Mouse (Mus musculus): ENCODE results near the gene Mipol1. TPM values are rescaled to one million over a fixed set of nuclear protein-coding genes. Genes with fewer than 3 reads are reported as not detected.

Gene Mipol1
- polyA plus RNA-seq, 1 experiment, result not detected

DNA sequence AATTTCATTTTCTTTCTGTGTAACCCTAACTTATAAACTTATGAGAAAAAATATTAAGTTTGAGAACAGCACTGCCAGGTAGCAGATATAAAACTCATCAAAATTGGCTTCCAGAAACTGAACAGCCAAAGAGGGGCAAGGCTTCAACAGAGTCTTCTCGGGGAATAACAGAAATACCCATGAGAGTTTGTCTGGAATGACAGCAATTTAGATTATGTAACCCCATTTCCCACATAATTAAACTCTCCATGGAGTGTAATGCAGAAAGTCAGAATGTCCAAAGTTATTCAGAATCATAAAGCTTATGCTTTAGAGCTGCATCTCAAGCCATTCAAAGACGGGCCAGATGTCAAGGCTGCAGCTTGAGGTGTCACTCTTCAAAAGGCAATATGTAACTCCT lies 251.6 kb downstream of the Mipol1 start:
- Histone ChIP-seq H3K27ac (ENCODE audit: insufficient read depth, low read depth, low read length) (no peak overlapping the region), H3K4me3 (ENCODE audit: insufficient read depth, low read depth, low read length) (no peak overlapping the region), H3K4me1 (ENCODE audit: control insufficient read depth, insufficient read depth, low read length) (no peaks in the 10 kb centered on the region)
- TF ChIP-seq CTCF (IDR thresholded peaks at IDR 0.05; ENCODE audit: insufficient read depth, low read depth, low read length), result no peak
- no peak for TF ChIP-seq POLR2A (IDR thresholded peaks at IDR 0.05; ENCODE audit: insufficient read depth, low read depth, low read length)
- WGBS, result 75% methylated on average over 2 of the region's 2 CpGs

DNA sequence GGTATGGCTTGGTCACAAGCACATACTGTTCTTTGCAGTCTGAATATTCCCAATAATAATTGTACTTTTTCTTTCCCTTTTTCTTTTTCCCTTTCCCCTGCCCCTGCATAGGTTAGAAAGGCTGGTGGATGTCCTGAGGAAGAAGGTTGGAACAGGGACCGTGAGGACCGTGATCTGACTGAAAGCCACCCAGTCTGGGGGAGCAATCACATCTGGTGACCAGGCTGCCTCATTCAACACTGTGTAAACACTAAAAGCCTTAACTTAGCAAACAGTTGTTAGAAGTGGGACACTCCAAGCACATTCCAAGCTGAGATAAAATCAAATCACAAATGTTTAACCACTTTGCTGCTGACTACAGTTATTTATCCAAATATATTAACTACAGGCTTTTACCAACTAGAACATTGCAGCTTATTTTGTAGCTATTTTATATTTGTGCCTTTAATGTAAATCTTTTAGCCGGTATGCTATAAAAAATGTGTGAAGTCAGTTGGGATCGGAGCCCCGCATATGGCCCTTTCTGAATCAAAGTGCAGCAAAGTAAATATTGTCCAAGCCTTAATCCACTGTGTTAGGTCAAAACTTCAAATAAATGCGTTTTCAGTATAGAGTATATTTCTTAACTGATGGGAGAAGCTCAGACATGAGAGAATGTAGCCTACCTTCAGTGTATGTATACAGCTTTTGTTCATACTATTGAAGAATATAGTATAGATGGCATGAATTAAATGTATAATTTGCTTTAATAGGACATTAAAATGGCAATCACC lies 266.3 kb downstream of the Mipol1 start:
- TF ChIP-seq CTCF (IDR thresholded peaks at IDR 0.05; ENCODE audit: insufficient read depth, low read depth, low read length), result no peak
- no peak for TF ChIP-seq POLR2A (IDR thresholded peaks at IDR 0.05; ENCODE audit: insufficient read depth, low read depth, low read length)
- WGBS, result 86% methylated on average over 6 of the region's 6 CpGs
- Histone ChIP-seq H3K4me3 (ENCODE audit: insufficient read depth, low read depth, low read length) (no peak overlapping the region), H3K27ac (ENCODE audit: insufficient read depth, low read depth, low read length) (no peak overlapping the region), H3K4me1 (ENCODE audit: control insufficient read depth, insufficient read depth, low read length) (no peaks in the 10 kb centered on the region)

DNA sequence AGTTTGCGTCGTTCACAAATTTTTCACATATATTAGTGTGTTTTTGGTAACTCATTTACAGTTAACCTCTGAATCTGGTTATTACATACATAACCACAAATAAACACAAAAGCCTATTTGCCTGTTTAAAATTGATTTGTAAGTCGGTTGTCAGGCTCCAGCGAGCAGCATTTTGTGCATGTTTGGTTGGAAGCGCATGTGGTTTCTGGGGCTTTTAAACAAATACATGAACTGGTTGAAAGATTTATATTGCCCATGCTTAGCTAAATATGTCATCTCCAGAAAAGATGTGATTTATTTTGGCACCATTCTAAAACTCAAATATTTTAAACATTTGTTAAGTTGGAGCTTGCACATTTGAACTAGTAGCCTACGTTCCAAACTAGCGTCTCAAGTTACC lies 270.0 kb downstream of the Mipol1 start:
- H3K4me1 ChIP-seq (ENCODE audit: control insufficient read depth, insufficient read depth, low read length), result no peaks in the 10 kb centered on the region
- WGBS, result 89% methylated on average over 7 of the region's 7 CpGs
- no peak overlapping the region for H3K4me3 ChIP-seq (ENCODE audit: insufficient read depth, low read depth, low read length)
- TF ChIP-seq CTCF (IDR thresholded peaks at IDR 0.05; ENCODE audit: insufficient read depth, low read depth, low read length) (no peak), POLR2A (IDR thresholded peaks at IDR 0.05; ENCODE audit: insufficient read depth, low read depth, low read length) (no peak)
- no peak overlapping the region for H3K27ac ChIP-seq (ENCODE audit: insufficient read depth, low read depth, low read length)

DNA sequence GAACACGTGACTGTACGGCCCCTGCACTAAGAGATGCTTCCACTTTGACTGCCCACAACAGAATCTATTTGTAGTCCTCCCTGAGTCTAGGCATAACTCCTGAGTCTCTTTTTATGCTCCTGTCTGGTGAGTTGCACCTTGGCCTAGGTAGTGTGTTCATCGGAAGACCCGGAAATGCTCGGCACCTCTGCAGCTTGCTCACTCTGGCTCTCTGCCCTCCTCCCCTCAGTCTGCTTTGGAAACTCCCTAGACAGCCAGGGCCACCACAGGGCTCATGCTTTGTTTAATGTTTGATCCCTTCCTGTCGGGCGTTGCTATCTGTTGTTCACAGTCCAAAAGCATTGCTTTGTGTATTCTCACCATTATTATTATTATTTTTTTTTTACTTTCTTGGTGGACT lies 275.1 kb downstream of the Mipol1 start:
- no peak overlapping the region for H3K4me3 ChIP-seq (ENCODE audit: insufficient read depth, low read depth, low read length)
- no peak overlapping the region for H3K27ac ChIP-seq (ENCODE audit: insufficient read depth, low read depth, low read length)
- TF ChIP-seq CTCF (IDR thresholded peaks at IDR 0.05; ENCODE audit: insufficient read depth, low read depth, low read length) (no peak), POLR2A (IDR thresholded peaks at IDR 0.05; ENCODE audit: insufficient read depth, low read depth, low read length) (no peak)
- 70% methylated on average over 7 of the region's 7 CpGs for WGBS
- H3K4me1 ChIP-seq (ENCODE audit: control insufficient read depth, insufficient read depth, low read length), result no peaks in the 10 kb centered on the region

DNA sequence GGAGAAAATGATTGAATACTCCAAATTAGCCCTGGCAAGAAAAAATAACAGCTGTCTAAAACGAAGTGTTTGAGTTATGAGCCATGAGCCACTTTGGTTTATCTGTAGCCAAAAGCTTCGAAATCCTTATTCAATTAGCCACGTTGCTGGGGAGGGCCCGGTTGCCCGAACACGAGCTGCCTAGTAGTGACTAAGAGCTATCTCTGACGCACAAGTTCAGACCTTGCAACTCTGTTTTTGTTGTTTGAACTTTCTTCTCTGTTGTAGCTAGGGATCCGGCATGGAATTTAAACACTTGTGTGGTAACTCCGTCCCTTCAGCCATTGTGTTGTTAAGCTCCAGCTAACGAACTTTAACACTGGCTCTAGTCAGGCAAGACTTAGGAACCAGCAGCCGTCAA lies 278.7 kb downstream of the Mipol1 start:
- no peak for TF ChIP-seq CTCF (IDR thresholded peaks at IDR 0.05; ENCODE audit: insufficient read depth, low read depth, low read length)
- 29% methylated on average over 11 of the region's 11 CpGs for WGBS
- H3K4me1 ChIP-seq (ENCODE audit: control insufficient read depth, insufficient read depth, low read length), result no peaks in the 10 kb centered on the region
- no peak overlapping the region for H3K4me3 ChIP-seq (ENCODE audit: insufficient read depth, low read depth, low read length)
- H3K27ac ChIP-seq (ENCODE audit: insufficient read depth, low read depth, low read length), result no peak overlapping the region

DNA sequence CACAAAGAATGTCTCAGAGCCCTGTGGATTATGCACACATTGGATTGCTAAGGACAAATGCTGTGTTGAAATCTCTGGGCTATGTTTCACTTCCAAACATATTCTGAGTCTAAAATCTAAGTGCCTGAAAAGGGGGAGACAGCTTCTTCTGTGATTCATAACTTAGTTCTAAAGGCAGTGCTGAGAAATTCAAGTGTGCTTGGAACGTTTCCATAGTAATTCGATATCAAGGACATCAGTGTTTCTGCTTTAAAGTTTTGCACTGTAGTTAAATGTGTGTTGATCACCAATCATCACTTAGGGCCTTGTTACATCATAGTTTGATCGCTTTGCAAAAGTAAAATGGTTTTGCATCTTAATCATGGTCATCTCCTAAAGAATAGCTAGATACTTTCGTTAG lies 279.5 kb downstream of the Mipol1 start:
- no peak for TF ChIP-seq CTCF (IDR thresholded peaks at IDR 0.05; ENCODE audit: insufficient read depth, low read depth, low read length)
- no peak for TF ChIP-seq POLR2A (IDR thresholded peaks at IDR 0.05; ENCODE audit: insufficient read depth, low read depth, low read length)
- Histone ChIP-seq H3K4me1 (ENCODE audit: control insufficient read depth, insufficient read depth, low read length) (no peaks in the 10 kb centered on the region), H3K27ac (ENCODE audit: insufficient read depth, low read depth, low read length) (no peak overlapping the region), H3K4me3 (ENCODE audit: insufficient read depth, low read depth, low read length) (no peak overlapping the region)
- 76% methylated on average over 4 of the region's 4 CpGs for WGBS

DNA sequence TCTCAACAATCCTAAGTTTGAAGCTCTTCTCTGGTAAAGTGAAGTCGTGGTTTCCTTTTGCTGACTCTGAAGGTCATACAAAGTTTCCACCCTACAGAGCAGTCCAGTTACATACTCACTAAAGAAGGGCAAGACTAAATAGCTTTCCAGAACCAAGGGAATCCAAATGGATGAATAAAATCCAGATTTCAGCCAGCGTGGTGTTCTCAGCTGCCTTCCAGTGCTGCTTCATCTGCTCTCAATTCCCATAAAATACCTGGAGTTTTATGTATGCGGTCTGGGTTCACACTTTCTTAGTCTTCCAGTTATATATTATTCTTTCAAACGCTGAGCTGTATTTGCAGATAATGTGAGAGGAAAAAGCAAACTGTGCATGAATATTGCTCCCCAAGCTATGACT lies 280.9 kb downstream of the Mipol1 start:
- 90% methylated on average over 4 of the region's 4 CpGs for WGBS
- H3K4me3 ChIP-seq (ENCODE audit: insufficient read depth, low read depth, low read length), result no peak overlapping the region
- no peak for TF ChIP-seq POLR2A (IDR thresholded peaks at IDR 0.05; ENCODE audit: insufficient read depth, low read depth, low read length)
- no peak for TF ChIP-seq CTCF (IDR thresholded peaks at IDR 0.05; ENCODE audit: insufficient read depth, low read depth, low read length)

DNA sequence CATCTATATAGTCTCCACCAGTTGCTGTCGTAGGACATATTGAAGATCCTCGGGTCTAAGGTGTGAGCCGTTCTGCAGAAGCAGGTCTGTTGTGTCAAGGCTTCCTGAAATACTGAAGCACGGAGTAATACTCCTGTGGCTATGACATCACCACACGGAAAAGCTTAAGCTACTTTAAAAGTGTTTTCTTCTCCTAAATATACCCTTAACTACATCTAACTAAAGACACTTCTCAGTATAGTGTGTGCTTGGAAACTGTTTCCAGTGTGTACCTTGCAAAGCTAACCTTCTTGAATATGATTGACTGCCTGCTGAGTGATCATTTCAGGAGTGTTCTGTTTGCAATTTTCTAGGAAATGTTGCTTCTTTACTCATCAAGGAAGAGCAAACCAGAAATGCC lies 281.3 kb downstream of the Mipol1 start:
- H3K27ac ChIP-seq (ENCODE audit: insufficient read depth, low read depth, low read length), result no peak overlapping the region
- TF ChIP-seq POLR2A (IDR thresholded peaks at IDR 0.05; ENCODE audit: insufficient read depth, low read depth, low read length) (no peak), CTCF (IDR thresholded peaks at IDR 0.05; ENCODE audit: insufficient read depth, low read depth, low read length) (no peak)
- WGBS, result 93% methylated on average over 5 of the region's 5 CpGs
- no peak overlapping the region for H3K4me3 ChIP-seq (ENCODE audit: insufficient read depth, low read depth, low read length)
- no peaks in the 10 kb centered on the region for H3K4me1 ChIP-seq (ENCODE audit: control insufficient read depth, insufficient read depth, low read length)

More for the DNA sequence above, 280.9 kb downstream of the Mipol1 start:
- Histone ChIP-seq H3K4me1 (ENCODE audit: control insufficient read depth, insufficient read depth, low read length) (no peaks in the 10 kb centered on the region), H3K27ac (ENCODE audit: insufficient read depth, low read depth, low read length) (no peak overlapping the region)

DNA sequence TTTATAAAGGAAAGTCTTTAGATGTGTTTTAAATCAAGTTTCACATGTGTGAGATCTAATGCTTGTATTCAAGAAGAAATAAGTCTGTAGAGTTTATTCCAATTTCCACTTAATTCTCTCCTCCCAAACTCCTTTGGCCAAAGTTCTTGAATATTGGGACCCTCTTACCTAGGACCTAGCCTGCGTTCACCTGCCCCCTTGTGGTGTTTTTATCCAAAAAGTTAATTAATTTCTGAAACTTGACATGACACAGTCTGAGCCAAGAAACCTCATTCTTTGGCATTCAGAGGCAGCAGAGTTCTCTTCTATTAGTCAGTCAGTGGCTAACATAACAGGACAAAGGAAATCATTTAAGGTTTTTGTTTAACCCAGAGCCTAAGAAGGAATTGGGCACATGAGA lies 284.3 kb downstream of the Mipol1 start:
- WGBS, result 30% methylated on average over 1 of the region's 1 CpGs

More for the DNA sequence above, 284.3 kb downstream of the Mipol1 start:
- Histone ChIP-seq H3K4me3 (ENCODE audit: insufficient read depth, low read depth, low read length) (no peak overlapping the region), H3K27ac (ENCODE audit: insufficient read depth, low read depth, low read length) (no peak overlapping the region), H3K4me1 (ENCODE audit: control insufficient read depth, insufficient read depth, low read length) (no peaks in the 10 kb centered on the region)
- TF ChIP-seq POLR2A (IDR thresholded peaks at IDR 0.05; ENCODE audit: insufficient read depth, low read depth, low read length) (no peak), CTCF (IDR thresholded peaks at IDR 0.05; ENCODE audit: insufficient read depth, low read depth, low read length) (no peak)

Data from olfactory bulb, adult 2 months (tissue).